Comparison of ENCODE assay signal across 8 mouse cellular contexts in genomic region chr6:134566818-134567485, GRCm38 (mm10). TPM values are rescaled to one million over a fixed set of nuclear protein-coding genes. Genes with fewer than 3 reads are reported as not detected.
DNase-seq lines count a peak whose midpoint lies in the region; ATAC-seq and TF ChIP-seq lines count a peak whose summit lies in the region.

Gene Lrp6 (minus strand): TSS chr6:134566965.

- peak within 1 kb of the TSS; percentile 79 for H3K27ac ChIP-seq in bone marrow, adult 2 months (ENCODE audit: control insufficient read depth, insufficient read depth, low read depth, low read length, poor library complexity)
- H3K27ac ChIP-seq in embryonic facial prominence, embryonic 15.5 days (replicated peaks), result peak within 1 kb of the TSS; percentile 98
- peak within 1 kb of the TSS; percentile 99 for H3K27ac ChIP-seq in heart, embryonic 11.5 days (ENCODE audit: low read depth, low read length)
- peak within 1 kb of the TSS; percentile 98 for H3K27ac ChIP-seq in kidney, embryonic 16.5 days (ENCODE audit: low read length)

- H3K9me3 ChIP-seq in embryonic facial prominence, embryonic 15.5 days (replicated peaks), result 0 out of 2 replicates have a peak, but pooled peaks cover 3% of the 10 kb centered on the region
- no peaks in the 10 kb centered on the region for H3K9me3 ChIP-seq in heart, embryonic 11.5 days (replicated peaks; ENCODE audit: control insufficient read depth, low read length)
- no peaks in the 10 kb centered on the region; the same call in 1 of the 2 replicates for H3K9me3 ChIP-seq in kidney, embryonic 16.5 days (ENCODE audit: low read length)

- peak within 1 kb of the TSS; percentile 59 for H3K4me2 ChIP-seq in embryonic facial prominence, embryonic 15.5 days (replicated peaks)
- peak within 1 kb of the TSS; percentile 77 for H3K4me2 ChIP-seq in heart, embryonic 11.5 days
- H3K4me2 ChIP-seq in kidney, embryonic 16.5 days (replicated peaks; ENCODE audit: low read depth, low read length), result peak within 1 kb of the TSS; percentile 65

- H3K27me3 ChIP-seq in embryonic facial prominence, embryonic 15.5 days, result no peaks in the 10 kb centered on the region
- H3K27me3 ChIP-seq in heart, embryonic 11.5 days (ENCODE audit: control insufficient read depth, insufficient read depth, low read length), result no peaks in the 10 kb centered on the region
- H3K27me3 ChIP-seq in kidney, embryonic 16.5 days (ENCODE audit: insufficient read depth, low read length), result no peaks in the 10 kb centered on the region

- peak; percentile 87 to 90 for DNase-seq in B cell, adult 2 months
- DNase-seq in liver, result peak; percentile 83
- peak; percentile 16 to 59 for DNase-seq in monocyte, adult 2 months (ENCODE audit: low read depth in 1 of 2, low spot score in 2 of 2)
- DNase-seq in spleen, postnatal 14 days (ENCODE audit: low spot score in 2 of 2), result peak; percentile 51 to 73

- no peak for TF ChIP-seq CTCF in bone marrow, adult 2 months (IDR thresholded peaks at IDR 0.05; ENCODE audit: control insufficient read depth, insufficient read depth, low read length)

- peak within 1 kb of the TSS; percentile 94 for H3K4me3 ChIP-seq in bone marrow, adult 2 months (replicated peaks; ENCODE audit: control insufficient read depth, low read depth, low read length)
- peak within 1 kb of the TSS; percentile 89 for H3K4me3 ChIP-seq in embryonic facial prominence, embryonic 15.5 days (replicated peaks)
- peak within 1 kb of the TSS; percentile 97 for H3K4me3 ChIP-seq in heart, embryonic 11.5 days (ENCODE audit: low read depth, low read length)
- peak within 1 kb of the TSS; percentile 98 for H3K4me3 ChIP-seq in kidney, embryonic 16.5 days (ENCODE audit: low read length)

- H3K9ac ChIP-seq in embryonic facial prominence, embryonic 15.5 days, result peak within 1 kb of the TSS; percentile 99
- H3K9ac ChIP-seq in heart, embryonic 11.5 days (ENCODE audit: low read depth, low read length), result peak within 1 kb of the TSS; percentile 99
- H3K9ac ChIP-seq in kidney, embryonic 16.5 days (replicated peaks; ENCODE audit: low read length), result peak within 1 kb of the TSS; percentile 99

- TF ChIP-seq POLR2A in bone marrow, adult 2 months (IDR thresholded peaks at IDR 0.05; ENCODE audit: borderline replicate concordance, control insufficient read depth, low read depth, low read length), result peak; percentile 41; the same call in 1 of the 2 replicates

- H3K36me3 ChIP-seq in embryonic facial prominence, embryonic 15.5 days, result no peaks in the 10 kb centered on the region
- no peaks in the 10 kb centered on the region for H3K36me3 ChIP-seq in heart, embryonic 11.5 days (ENCODE audit: control insufficient read depth, insufficient read depth, low read length)
- no peaks in the 10 kb centered on the region for H3K36me3 ChIP-seq in kidney, embryonic 16.5 days (ENCODE audit: insufficient read depth, low read length)

- H3K4me1 ChIP-seq in bone marrow, adult 2 months (ENCODE audit: control insufficient read depth, insufficient read depth, low read length), result no peaks in the 10 kb centered on the region
- H3K4me1 ChIP-seq in embryonic facial prominence, embryonic 15.5 days, result peaks cover 15% of the 10 kb centered on the region
- H3K4me1 ChIP-seq in heart, embryonic 11.5 days (ENCODE audit: control insufficient read depth, insufficient read depth, low read length), result peaks cover 11% of the 10 kb centered on the region
- H3K4me1 ChIP-seq in kidney, embryonic 16.5 days (ENCODE audit: insufficient read depth, low read length), result peaks cover 18% of the 10 kb centered on the region

- peak; percentile 93 for ATAC-seq in embryonic facial prominence, embryonic 15.5 days (ENCODE audit: insufficient number of reproducible peaks, low FRiP score, low TSS enrichment, low read depth)
- ATAC-seq in heart, embryonic 11.5 days (replicated peaks; ENCODE audit: insufficient number of reproducible peaks, low FRiP score, low TSS enrichment), result peak; percentile 90
- peak; percentile 92 for ATAC-seq in kidney, embryonic 16.5 days (ENCODE audit: low FRiP score, low TSS enrichment)

- under 1% methylated on average over 99 of the region's 99 CpGs for WGBS in bone marrow, adult 2 months
- WGBS in embryonic facial prominence, embryonic 15.5 days, result under 1% methylated on average over 89 of the region's 99 CpGs
- WGBS in heart, embryonic 11.5 days (ENCODE audit: insufficient replicate concordance), result under 1% methylated on average over 78 of the region's 99 CpGs
- WGBS in kidney, embryonic 16.5 days, result under 1% methylated on average over 90 of the region's 99 CpGs

RNA-seq across cellular contexts. Expression of gene Lrp6, which starts in this region (rescaled TPM):
- polyA plus RNA-seq in bone marrow, adult 2 months (2011; ENCODE audit: insufficient read depth, insufficient read length, low replicate concordance, missing spikeins), result 9.2 and 17.1 TPM in 2 replicates
- polyA plus RNA-seq in embryonic facial prominence, embryonic 15.5 days (2015; fragmentation: Nextera tagmentation; extraction: Ambion mirVana), result 31.1 and 32.6 TPM in 2 replicates
- 20.6 and 20.8 TPM in 2 replicates for polyA plus RNA-seq in heart, embryonic 11.5 days (2014; fragmentation: Nextera tagmentation; extraction: Ambion mirVana)
- 34.6 and 37.4 TPM in 2 replicates for polyA plus RNA-seq in kidney, embryonic 16.5 days (2015; fragmentation: Nextera tagmentation; extraction: Ambion mirVana)

Comparison
In these comparisons a context has a peak if more than half of its experiments do, and no peak if none do; other contexts are left out.
1. Peak in every context shown above with its lines: DNase-seq, ATAC-seq, H3K4me3 ChIP-seq and H3K27ac ChIP-seq.
2. DNase-seq: peak in every context shown above with its lines; median percentile 88 in B cell, adult 2 months; 83 in liver; 62 in spleen, postnatal 14 days; 38 in monocyte, adult 2 months.